Mouse (Mus musculus) heart, embryonic 16.5 days (tissue): ENCODE data around the gene Dok3. TPM values are rescaled to one million over a fixed set of nuclear protein-coding genes. Genes with fewer than 3 reads are reported as not detected.
"Not testable (repeated sequence)": the region's sequence is repeated elsewhere in the genome, so short reads cannot be mapped to it uniquely, and the experiment has no call there.

Source experiments
- ATAC-seq: fragments of 200-750 bp; cut with Nextera tagmentation; replicated peaks from 2 replicates; pipeline ENCODE4 v1.8.0; 2017; ENCODE audit warnings: moderate number of reproducible peaks; ENCODE audit not compliant: insufficient read depth, low FRiP score; ENCODE audit errors: extremely low read depth
- H3K27ac ChIP-seq: fragments of 300-500 bp; sonication (generic); 2 replicates; pipeline ENCODE4 v1.5.1; 2014; ENCODE audit warnings: mild to moderate bottlenecking, low read length, control low read depth, moderate library complexity
- H3K27me3 ChIP-seq: fragments of 300-500 bp; sonication (generic); 2 replicates; pipeline ENCODE4 v1.6.1; 2014; ENCODE audit warnings: low read length, mixed read lengths; ENCODE audit not compliant: control insufficient read depth, insufficient read depth
- H3K36me3 ChIP-seq: fragments of 300-500 bp; sonication (generic); 2 replicates; pipeline ENCODE4 v1.6.1; 2014; ENCODE audit not compliant: control insufficient read depth, insufficient read depth
- H3K4me1 ChIP-seq: fragments of 300-500 bp; sonication (generic); 2 replicates; pipeline ENCODE4 v1.6.1; 2014; ENCODE audit warnings: low read length, mixed read lengths; ENCODE audit not compliant: control insufficient read depth, insufficient read depth
- H3K4me2 ChIP-seq: fragments of 300-500 bp; sonication (generic); 2 replicates; pipeline ENCODE4 v1.6.1; 2014; ENCODE audit warnings: low read depth, mild to moderate bottlenecking, control low read depth, low read length
- H3K4me3 ChIP-seq: fragments of 300-500 bp; sonication (generic); 2 replicates; pipeline ENCODE4 v1.5.1; 2014; ENCODE audit warnings: mild to moderate bottlenecking, control low read depth, low read length
- H3K9ac ChIP-seq: fragments of 300-500 bp; sonication (generic); 2 replicates; pipeline ENCODE4 v1.6.1; 2014; ENCODE audit warnings: low read length, control low read depth
- H3K9me3 ChIP-seq: fragments of 300-500 bp; sonication (generic); replicated peaks from 2 replicates; pipeline ENCODE4 v1.6.1; 2016; ENCODE audit warnings: low read length; ENCODE audit not compliant: control insufficient read depth
- WGBS: fragments of 180-500 bp; shearing (Covaris S2); extraction: QIAGEN DNeasy Blood & Tissue Kit; methylation state at CpG from one replicate; pipeline ENCODE4 v1.1.7; 2014; 5-methylcytosine and 5-hydroxymethylcytosine counted together
- polyA plus RNA-seq: library from polyadenylated mRNA; unstranded; fragments of >200 nt; fragmentation: Nextera tagmentation; extraction: Ambion mirVana; gene quantifications from 2 replicates; pipeline ENCODE4 v1.2.1, GENCODE M21; 2015

Dok3 gene
- polyA plus RNA-seq = 1.9 and 2.2 TPM in 2 replicates

GRCm38 (mm10) chr13:55529198-55529915 is at the start of gene Dok3:
Gene Dok3 (minus strand): TSS chr13:55529296.
- Histone ChIP-seq H3K4me2 (no peak within 1 kb of the TSS), H3K36me3 (peaks cover 34% of the 10 kb centered on the region), H3K9ac (no peak within 1 kb of the TSS), H3K27me3 (no peaks in the 10 kb centered on the region), H3K27ac (0 out of 2 replicates have a peak within 1 kb of the TSS, but pooled peaks have one; percentile 9), H3K4me3 (no peak within 1 kb of the TSS), H3K9me3 (no peaks in the 10 kb centered on the region), H3K4me1 (no peaks in the 10 kb centered on the region)
- ATAC-seq = no peak
- 70% methylated on average over 8 of the region's 8 CpGs for WGBS

DNA sequence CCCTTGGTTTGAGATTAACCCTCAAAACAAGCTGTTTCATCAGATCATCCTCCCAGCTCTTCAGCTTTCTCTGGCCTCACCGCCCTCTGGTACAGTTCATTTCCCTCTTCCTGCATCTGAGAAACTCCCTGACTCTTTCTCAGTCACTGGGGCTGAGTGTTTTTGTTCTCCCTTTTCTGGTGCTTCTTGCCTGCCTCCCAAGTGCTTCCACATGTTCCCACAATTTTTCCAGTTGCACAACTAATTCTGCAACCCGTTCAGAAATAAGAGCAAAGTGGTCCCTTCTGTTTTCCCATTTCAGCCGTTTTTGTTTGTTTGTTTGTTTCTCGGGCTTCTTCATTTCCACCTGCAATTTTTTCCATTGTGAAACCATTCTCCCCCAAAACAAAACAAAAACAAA is 49.0 kb upstream of the Dok3 start:
- Histone ChIP-seq H3K27ac (no peak overlapping the region), H3K4me1 (no peaks in the 10 kb centered on the region), H3K4me3 (no peak overlapping the region), H3K9ac (no peak overlapping the region), H3K36me3 (no peaks in the 10 kb centered on the region), H3K4me2 (no peak overlapping the region), H3K27me3 (no peaks in the 10 kb centered on the region), H3K9me3 (peaks cover 3% of the 10 kb centered on the region; the same call in 1 of the 2 replicates)
- 70% methylated on average over 4 of the region's 4 CpGs for WGBS
- no peak for ATAC-seq

GRCm38 (mm10) chr13:55576872-55577271 is 47.8 kb upstream of the Dok3 start:
- ATAC-seq, H3K36me3 ChIP-seq, H3K9me3 ChIP-seq, H3K27me3 ChIP-seq, H3K4me2 ChIP-seq, H3K4me1 ChIP-seq, H3K9ac ChIP-seq, H3K27ac ChIP-seq, H3K4me3 ChIP-seq: not testable (repeated sequence)
- WGBS = 83% methylated on average over 7 of the region's 7 CpGs

DNA sequence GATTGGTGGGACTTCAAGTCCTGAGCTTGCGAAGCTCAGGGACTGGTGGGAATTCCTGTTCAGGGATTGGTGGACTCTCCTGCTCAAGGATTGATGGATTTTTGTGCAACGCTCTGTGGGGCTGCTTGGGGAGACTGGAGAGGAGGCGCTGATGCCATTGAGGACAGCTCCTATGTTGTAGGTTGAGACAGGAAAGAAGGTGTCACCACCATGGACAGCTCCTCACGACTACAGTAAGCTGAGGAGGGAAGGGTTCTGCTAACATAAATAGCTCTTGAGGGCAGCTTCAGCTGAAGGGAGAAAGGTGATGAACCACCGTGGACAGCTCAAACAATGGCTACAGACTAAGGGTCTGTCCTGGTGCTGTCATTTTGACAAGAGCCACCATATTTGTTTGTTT is 46.8 kb upstream of the Dok3 start:
- H3K27me3 ChIP-seq = no peaks in the 10 kb centered on the region
- WGBS = 59% methylated on average over 5 of the region's 5 CpGs
- no peak for ATAC-seq

DNA sequence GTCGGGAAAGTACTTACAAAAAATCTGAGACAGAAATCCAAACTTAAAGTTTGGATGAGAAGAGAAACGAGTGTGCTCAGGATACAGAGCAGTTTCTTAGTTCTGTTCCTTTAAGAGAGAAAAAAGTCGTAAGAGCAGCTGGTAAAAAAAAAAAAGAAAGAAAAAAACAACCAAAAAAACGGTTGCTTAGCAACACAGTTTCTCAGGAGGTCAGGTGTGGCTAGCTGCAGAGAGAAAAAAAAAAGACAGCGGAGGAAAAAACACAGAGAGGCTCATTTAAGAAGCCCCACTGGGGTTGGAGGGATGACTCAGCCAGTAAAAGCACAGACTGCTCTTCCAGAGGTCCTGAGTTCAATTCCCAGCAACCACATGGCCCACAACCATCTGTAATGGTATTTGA is 45.2 kb upstream of the Dok3 start:
- Histone ChIP-seq H3K27me3 (no peaks in the 10 kb centered on the region), H3K4me2 (no peak overlapping the region), H3K27ac (no peak overlapping the region), H3K4me3 (no peak overlapping the region), H3K36me3 (no peaks in the 10 kb centered on the region), H3K9me3 (peaks cover 3% of the 10 kb centered on the region; the same call in 1 of the 2 replicates), H3K4me1 (peaks cover 11% of the 10 kb centered on the region), H3K9ac (no peak overlapping the region)
- no peak for ATAC-seq
- 72% methylated on average over 5 of the region's 5 CpGs for WGBS

More for the DNA sequence above, 46.8 kb upstream of the Dok3 start:
- no peak overlapping the region for H3K4me2 ChIP-seq
- no peak overlapping the region for H3K27ac ChIP-seq
- H3K4me1 ChIP-seq = peaks cover 4% of the 10 kb centered on the region
- no peak overlapping the region for H3K9ac ChIP-seq
- H3K36me3 ChIP-seq = no peaks in the 10 kb centered on the region
- no peak overlapping the region for H3K4me3 ChIP-seq
- peaks cover 3% of the 10 kb centered on the region; the same call in 1 of the 2 replicates for H3K9me3 ChIP-seq

DNA sequence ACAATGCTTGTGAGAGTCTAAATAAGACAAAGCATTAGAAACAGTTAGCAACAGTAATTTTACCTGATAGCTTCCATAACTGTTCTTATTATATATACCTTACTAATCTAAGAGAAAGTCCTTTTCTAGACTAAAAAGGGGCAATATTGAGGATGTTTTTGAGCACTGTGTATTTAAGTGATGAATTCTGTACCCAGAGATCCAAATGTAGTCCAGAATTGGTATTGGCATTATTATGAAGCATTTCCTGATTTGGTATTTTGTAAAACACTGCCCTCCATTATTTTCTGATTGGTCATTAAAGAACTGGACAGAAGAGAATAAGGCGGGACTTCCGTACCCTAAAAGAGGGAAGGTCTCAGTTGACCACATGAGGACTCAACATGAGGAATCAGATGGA is 44.3 kb upstream of the Dok3 start, which contains the start of gene Tmed9:
TSS of gene Tmed9 (plus strand) at position 301 of the 400 bp plus-strand sequence.
- Histone ChIP-seq H3K4me1 (peaks cover 16% of the 10 kb centered on the region), H3K27me3 (no peaks in the 10 kb centered on the region), H3K27ac (no peak within 1 kb of the TSS), H3K4me2 (no peak within 1 kb of the TSS), H3K4me3 (no peak within 1 kb of the TSS), H3K9me3 (no peaks in the 10 kb centered on the region; the same call in 1 of the 2 replicates), H3K9ac (no peak within 1 kb of the TSS), H3K36me3 (no peaks in the 10 kb centered on the region)
- WGBS = 94% methylated on average over 2 of the region's 2 CpGs
- no peak for ATAC-seq

DNA sequence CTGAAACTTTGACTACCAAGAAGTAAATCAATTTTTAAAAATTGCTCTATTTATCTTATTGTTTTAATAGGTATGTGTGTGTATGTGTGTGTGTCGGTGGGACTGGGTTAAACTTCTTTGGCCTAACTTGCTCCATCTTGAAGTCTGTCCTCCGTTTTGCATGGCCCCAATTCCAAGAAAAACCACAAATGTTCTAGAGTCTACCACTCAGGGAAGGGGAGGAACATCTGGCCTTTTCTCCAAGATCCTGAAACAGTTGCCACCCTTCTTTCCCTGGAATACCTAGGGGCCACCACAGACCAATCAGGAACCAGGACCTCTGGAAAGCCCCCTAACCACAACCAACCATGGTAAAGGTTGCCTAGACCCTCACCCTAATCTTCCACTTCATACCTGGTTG is 42.9 kb upstream of the Dok3 start:
- Histone ChIP-seq H3K27me3 (no peaks in the 10 kb centered on the region), H3K36me3 (no peaks in the 10 kb centered on the region), H3K4me2 (peak overlapping the region; percentile 18; the same call in 1 of the 2 replicates), H3K9me3 (no peaks in the 10 kb centered on the region), H3K4me3 (no peak overlapping the region), H3K9ac (no peak overlapping the region), H3K27ac (no peak overlapping the region), H3K4me1 (peaks cover 16% of the 10 kb centered on the region)
- no peak for ATAC-seq
- WGBS = 82% methylated on average over 2 of the region's 2 CpGs

DNA sequence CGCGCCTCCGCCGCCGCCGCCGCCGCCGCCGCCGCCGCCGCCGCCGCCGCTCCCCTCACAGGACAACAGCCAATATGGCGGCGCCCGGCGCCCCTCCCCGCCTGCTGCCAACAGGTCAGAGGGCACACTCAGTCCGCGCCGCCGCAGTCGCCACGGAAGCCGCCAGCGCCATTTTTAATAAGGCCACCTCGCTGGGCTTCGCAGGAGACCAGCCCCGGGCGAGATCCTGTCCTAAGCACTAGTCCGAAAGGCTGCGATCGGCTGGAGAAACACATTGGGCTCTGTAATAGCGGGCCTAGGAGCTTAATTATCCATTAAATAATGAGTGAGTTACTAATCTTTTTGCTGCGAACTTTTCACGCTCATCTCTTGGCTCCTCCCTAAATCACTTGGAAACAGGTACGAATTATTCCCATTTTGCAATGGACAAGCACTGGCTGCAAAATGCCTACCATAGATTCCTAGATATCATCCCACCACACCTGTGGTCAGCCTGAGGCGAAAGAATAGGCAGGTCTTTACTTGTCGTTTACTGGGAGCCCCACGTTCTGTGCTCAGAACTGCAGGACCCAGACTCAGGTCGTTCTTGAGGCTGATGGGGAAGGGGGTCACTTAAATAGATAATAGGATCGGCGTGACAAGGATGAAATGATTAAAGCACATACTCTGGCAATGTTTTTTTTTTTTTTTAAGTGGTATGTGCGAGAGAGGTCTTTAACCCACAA is 42.1 kb upstream of the Dok3 start, which contains the start of gene Fam193b:
TSS of gene Fam193b (minus strand) at position 94 of the 725 bp plus-strand sequence.
- H3K9ac ChIP-seq = peak within 1 kb of the TSS; percentile 91
- peaks cover 16% of the 10 kb centered on the region for H3K4me1 ChIP-seq
- H3K9me3 ChIP-seq = no peaks in the 10 kb centered on the region
- no peaks in the 10 kb centered on the region for H3K27me3 ChIP-seq
- peak within 1 kb of the TSS; percentile 99 for H3K4me2 ChIP-seq
- peak within 1 kb of the TSS; percentile 77 for H3K4me3 ChIP-seq
- peak; percentile 95 for ATAC-seq
- peak within 1 kb of the TSS; percentile 73 for H3K27ac ChIP-seq
- WGBS = 2% methylated on average over 33 of the region's 47 CpGs
- no peaks in the 10 kb centered on the region for H3K36me3 ChIP-seq
